Mouse (Mus musculus) heart, postnatal 36 days (tissue): ENCODE measurements at regions not wholly inside any gene's neighbourhood (a gene's known extent, or its start where the extent isn't known, plus 50 kb on each side); places are given as distances from the start of the nearest gene placed in this dataset.

Experiments used
- DNase-seq, 2 experiments: peaks; one replicate each; pipeline ENCODE4 v3.0.0; 2021 to 2022
- intact Hi-C: fragments of 180-260 bp; cut with DNase I; formaldehyde crosslinking; loops from one replicate; pipeline ENCODE4 v1.15.1; 2025

GRCm38 (mm10) chr3:34172899-34173298 is 91.8 kb upstream of the Dnajc19 start:
- intact Hi-C loops, result no loop called here
- DNase-seq, result no peak

DNA sequence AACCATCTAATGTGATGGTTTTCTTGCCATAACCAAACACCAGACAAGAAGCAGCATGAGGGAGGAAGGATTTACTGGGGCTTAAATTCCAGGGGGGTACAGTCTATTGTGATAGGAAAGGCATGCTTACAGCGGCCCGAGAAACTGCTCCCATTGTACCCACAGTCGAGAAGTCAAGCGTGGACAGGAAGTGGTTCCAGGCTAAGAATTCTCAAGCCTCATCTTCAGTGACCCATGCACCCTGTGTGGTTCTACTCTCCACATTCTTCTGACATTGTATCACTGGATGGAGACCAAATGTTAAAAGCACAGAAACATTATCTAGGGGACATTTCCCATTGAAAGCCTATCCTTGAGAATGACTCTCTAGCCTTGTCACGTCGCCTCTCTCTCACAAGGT is 90.8 kb upstream of the Dnajc19 start:
- intact Hi-C loops, result no loop called here
- no peak for DNase-seq

DNA sequence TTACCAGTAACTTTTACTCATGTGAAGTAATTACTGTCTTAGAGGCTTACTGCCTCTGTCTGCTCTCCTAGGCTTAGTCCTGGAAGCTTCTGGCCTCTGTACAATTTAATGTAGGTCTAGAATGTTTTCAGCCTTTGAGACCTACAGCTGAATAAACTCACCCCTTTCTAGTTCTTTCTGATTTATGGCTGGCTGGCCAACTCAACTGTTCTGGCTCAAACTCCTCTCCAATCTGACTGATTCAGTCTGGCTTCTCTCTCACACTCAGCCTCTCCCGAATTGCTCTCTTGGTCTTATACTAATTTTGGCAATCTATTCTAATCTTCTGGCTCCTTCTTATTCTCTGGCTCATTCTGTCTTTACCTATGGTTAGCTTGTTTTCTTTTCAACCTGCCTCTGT is 87.0 kb upstream of the Dnajc19 start:
- intact Hi-C loops, result no loop called here
- no peak for DNase-seq

GRCm38 (mm10) chr3:34150036-34150435 is 68.9 kb upstream of the Dnajc19 start:
- intact Hi-C loops, result no loop called here
- no peak for DNase-seq

GRCm38 (mm10) chr3:34143652-34144051 is 62.5 kb upstream of the Dnajc19 start:
- intact Hi-C loops, result no loop called here
- DNase-seq, result no peak

DNA sequence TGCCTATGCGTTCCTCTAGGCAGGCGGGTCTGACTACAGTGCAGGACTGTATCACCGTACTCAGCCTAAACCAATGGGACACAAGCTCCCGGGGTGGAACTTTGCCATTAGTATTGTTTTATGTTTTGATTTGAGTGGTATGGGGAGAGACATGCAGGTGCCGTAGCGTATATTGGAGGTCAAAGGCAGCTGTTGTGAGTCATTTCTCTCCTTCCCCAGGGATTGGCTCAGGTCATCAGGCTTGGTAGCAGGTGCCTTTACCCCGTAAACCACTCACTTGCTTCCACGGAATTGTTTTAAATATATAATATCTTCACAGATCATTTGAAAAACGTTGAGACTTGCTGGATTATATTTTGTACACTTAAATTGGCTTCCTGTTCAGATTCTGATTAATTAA is 58.1 kb upstream of the Dnajc19 start:
- no peak for DNase-seq
- intact Hi-C loops, result no loop called here

DNA sequence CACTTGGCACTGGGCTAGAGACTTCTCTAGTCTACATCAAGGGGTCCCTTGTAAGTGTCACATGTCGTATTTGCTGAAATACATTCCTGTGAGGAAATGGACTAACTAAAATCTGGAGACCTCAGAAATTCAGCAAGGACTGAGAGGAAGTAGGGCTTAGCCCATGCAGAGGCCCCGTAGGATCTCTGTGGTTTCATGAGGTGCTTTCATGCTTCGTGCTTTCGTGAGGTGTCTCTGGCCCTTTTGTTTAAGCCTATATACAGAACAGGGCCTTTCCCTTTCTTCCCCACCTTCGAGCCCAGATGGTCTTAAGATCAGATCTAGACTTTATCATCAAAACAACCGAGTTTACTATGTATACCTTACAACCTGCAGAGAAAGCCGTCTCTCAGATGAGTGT is 56.9 kb upstream of the Dnajc19 start:
- intact Hi-C loops, result no loop called here

GRCm38 (mm10) chr3:34136385-34136784 is 55.3 kb upstream of the Dnajc19 start:
- intact Hi-C loops, result no loop called here
- DNase-seq, result no peak

More for the DNA sequence above, 56.9 kb upstream of the Dnajc19 start:
- DNase-seq, result no peak
